Mouse (Mus musculus) gastrocnemius, postnatal 4 days (tissue): ENCODE data around the gene Scgb2b20. TPM values are rescaled to one million over a fixed set of nuclear protein-coding genes. Genes with fewer than 3 reads are reported as not detected.
"Not testable (repeated sequence)": the region's sequence is repeated elsewhere in the genome, so short reads cannot be mapped to it uniquely, and the experiment has no call there.

ENCODE experiments used
- DNase-seq, 2 experiments: peaks; one replicate each; pipeline ENCODE4 v3.0.0; 2021 to 2022; ENCODE audit warnings: low spot score in 2 of 2, mixed read lengths in 2 of 2
- long read RNA-seq, 2 experiments: library from polyadenylated mRNA; stranded (forward); transcript quantifications; one replicate each; pipeline ENCODE4 v2.0.0; 2021
- total RNA-seq, 2 experiments: library from RNA; stranded (reverse); gene quantifications; 2 replicates each; pipeline ENCODE4 v1.2.3; 2021

The Scgb2b20 gene
- not detected for total RNA-seq
- long read RNA-seq, experiment 1 = 0 reads
- long read RNA-seq, experiment 2 = 0 reads

DNA sequence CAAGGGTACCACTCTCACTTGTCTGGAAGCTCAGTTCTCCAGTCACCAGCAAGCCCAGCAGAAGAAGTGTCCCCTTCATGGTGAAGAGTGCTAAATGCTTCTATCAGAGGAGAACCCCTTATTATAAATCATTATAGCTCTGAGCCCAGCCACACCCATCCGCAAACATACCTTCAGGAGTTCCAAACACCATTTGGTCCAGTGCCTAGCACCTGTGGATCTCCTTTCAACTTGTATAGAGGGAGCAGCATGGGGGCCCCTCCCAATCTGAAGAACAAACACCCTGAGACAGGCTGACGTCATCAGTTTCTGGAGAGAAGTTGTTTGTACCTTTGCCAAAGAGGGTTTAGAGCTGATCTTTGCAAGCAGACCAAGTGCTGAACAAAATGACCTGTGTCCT is at the start of gene Scgb2b20:
Gene Scgb2b20 (minus strand): TSS at position 101 of the 400 bp plus-strand sequence.
- DNase-seq = not testable (repeated sequence)

DNA sequence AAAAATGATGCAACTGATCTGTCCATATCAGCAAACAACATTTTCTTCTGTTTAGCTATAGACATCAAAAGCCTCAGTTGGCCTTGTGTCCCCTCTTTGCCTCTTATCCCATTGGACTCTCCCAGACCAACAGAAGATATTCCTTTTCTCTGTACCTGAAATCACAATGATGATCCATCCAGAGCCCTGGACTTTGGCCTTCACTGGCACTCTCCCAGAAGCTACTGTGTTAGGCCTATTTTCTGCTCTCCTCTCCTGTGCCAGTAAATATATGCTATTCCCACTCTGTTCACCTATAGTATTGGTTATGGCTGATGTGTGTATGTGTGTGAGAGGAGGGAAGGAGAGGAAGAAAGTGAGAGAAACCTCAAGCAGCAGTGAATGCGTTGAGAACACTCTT is 43.6 kb upstream of the Scgb2b20 start:
- DNase-seq = not testable (repeated sequence)

DNA sequence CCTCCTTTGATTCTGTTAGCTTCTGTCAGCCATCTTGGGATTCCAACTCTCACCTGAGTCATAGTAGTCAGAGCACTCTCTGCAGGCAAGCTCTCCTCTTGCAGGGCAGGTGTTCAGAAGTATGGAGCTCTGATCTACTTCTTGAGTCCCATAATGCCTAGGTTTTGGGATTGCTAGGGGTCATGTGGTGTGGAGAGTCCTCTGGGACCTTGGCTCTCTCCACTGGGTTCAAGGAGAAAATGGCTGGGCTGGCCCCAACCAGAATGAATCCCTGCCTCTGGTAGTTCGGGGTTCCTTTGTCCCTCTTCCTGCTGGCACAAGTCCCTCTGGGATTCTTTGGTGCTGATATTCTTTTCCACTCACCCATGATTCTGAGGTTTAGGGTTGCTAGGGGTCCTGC is 35.5 kb upstream of the Scgb2b20 start:
- DNase-seq = no peak

DNA sequence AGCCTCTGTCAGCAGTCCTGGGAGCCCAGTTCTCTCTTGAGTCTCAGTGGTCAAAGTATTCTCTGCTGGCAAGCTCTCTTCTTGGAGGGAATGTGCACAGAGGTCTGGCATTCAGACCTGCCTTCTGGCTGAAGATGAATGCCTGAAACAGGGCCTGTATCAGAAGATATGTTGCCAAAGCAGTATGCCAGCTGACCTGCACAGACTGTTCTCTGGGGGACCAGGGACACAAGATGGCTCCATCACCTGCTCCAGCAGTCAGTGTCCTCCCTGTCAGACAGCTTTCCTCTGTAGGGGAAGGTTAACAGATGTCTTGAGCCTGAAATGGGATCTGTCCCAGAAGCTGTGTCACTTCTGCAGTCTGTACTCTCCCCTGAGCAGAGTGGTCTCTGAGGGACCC is 33.6 kb upstream of the Scgb2b20 start:
- not testable (repeated sequence) for DNase-seq

DNA sequence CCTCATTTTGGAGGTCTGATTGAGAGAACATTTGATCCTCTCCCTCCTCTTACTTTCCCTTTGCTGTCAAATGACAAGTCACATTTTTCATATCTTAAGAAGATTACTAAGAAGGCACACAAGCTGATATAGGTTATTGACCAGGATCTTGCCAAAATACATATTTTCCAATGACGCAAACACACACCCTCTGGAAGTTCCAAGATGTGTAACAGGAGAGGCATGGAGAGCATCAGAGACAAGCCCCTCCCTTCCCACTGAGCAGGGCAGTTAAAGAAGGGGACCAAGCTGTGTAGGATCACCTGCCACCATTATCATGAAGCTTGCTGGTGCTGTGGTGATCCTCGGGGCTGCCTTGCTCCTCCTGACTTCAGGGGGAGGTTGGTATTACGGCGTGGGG is 6.8 kb upstream of the Scgb2b20 start, which contains the start of gene Scgb1b20:
Gene Scgb1b20 (plus strand): TSS at position 301 of the 400 bp plus-strand sequence.
- not testable (repeated sequence) for DNase-seq

Other genes with a start within 250 kb of the Scgb2b20 start
- gene Scgb2b18, start 192.5 kb downstream of the Scgb2b20 start, total RNA-seq = not detected
- not detected for gene Scgb1b18, start 180.8 kb downstream of the Scgb2b20 start, total RNA-seq
- gene Scgb2b19, start 86.0 kb downstream of the Scgb2b20 start, total RNA-seq = not detected
- gene Scgb1b19, start 79.0 kb downstream of the Scgb2b20 start, total RNA-seq = not detected
- not detected for gene Scgb1b20, start 6.9 kb upstream of the Scgb2b20 start, total RNA-seq
- not detected for gene Scgb2b21, start 154.1 kb upstream of the Scgb2b20 start, total RNA-seq